Mouse (Mus musculus): ENCODE results near the gene Ficd.

- TF ChIP-seq CTCF (IDR thresholded peaks at IDR 0.05; ENCODE audit: extremely low read depth, insufficient read depth, low read length), result no peak
- TF ChIP-seq POLR2A (IDR thresholded peaks at IDR 0.05; ENCODE audit: extremely low read depth, insufficient read depth, low read length), result no peak
Measured at GRCm38 (mm10) chr5:113781875-113782274, 46.3 kb downstream of the Ficd start.
